Mouse (Mus musculus) v-Abl transformed pro-B cells (cell line): Measurements from ENCODE around the gene Gm28230.

Source experiments
- in situ Hi-C, 2 experiments: fragments of 400-800 bp; cut with MboI; formaldehyde crosslinking; loops; one replicate each; pipeline ENCODE4 v1.15.1; 2025; ENCODE audit not compliant: unreplicated experiment in 2 of 2

Gm28230 gene

DNA sequence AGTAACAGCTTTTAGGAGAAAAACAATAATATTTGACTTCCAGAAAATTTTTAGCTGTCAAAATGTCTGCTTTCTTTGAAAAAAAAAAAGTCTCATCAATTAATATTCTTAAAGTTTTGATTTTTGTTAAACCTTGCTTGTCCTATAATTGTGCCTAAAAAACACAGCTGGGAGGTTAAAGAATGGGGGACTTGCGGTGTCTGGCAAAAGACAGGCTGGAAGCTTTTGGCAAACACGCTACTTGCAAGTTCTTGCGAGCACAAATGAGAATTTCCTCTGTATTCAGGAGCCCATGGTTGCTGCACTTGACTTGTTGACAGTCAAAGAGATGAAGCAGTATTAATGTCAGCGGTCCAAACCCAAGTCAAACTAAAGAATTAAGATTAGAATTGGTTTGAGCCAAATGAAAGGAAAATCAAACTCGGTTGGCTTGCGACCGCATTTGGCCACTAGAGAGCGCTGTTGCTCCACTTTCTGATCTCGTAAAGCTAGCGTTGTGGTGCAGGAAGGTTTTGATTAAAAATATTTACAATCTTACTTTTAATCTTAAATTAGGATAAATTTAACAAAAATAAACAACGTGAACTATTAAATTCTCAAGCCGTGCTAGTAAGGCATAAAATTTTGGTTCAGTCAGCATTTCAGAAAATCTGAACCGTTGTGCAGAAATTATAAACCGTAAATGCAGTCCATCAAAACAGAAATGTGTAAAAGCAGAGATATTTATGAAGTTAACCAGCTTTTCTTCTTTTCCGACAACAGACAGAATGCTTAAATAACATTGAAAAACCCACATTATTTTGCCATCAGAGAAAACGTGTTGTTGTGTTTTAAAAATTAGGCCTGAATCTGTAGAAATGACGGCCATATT, 24.3 kb upstream of the Gm28230 start:
- in situ Hi-C loops: loop anchor here (5.0 to 25.0 kb wide), 8 partner anchors 360 to 1260 kb away; no protein-coding TSS in a partner anchor

DNA sequence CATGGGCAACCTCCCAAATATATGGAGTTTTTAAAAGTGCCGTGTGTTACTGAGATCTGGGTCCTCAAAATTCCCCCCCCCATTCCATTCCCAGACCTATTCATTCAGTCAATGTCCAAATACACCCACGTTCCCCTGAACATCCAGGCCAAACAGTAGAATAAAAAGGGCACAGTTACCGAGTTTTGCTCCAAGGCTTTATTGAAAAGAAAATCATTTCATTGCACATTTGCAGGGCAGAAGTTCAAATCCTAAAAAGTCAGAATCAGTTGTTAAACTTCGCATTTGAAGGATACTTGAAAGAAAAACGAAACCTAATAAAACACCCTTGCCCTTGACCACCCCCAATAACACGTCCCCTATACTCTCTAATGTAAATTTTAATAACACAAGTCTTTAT, 23.7 kb upstream of the Gm28230 start:
- in situ Hi-C loops: loop anchor here (5.0 to 25.0 kb wide), 8 partner anchors 359 to 1259 kb away; no protein-coding TSS in a partner anchor

DNA sequence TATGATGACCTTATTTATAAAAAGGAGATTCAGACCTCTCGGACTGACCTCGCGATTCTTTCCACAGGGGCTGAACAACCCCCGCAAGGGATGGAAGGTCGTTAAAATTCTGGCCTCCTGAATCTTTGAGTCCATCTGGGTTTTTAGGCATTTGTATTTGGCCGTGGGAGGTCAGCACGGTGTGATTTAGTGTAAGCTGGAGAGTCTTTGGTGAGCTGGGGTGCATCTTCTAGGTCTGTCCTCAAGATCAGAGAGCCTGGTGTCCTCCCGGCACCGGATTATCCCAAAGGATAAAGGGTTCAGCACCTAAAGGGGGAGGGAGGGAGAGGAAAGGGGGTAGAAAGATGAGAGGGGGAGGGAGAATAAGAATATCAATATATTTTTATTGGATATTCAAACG, 23.2 kb upstream of the Gm28230 start:
- in situ Hi-C loops: loop anchor here (5.0 to 25.0 kb wide), 8 partner anchors 359 to 1259 kb away; no protein-coding TSS in a partner anchor

DNA sequence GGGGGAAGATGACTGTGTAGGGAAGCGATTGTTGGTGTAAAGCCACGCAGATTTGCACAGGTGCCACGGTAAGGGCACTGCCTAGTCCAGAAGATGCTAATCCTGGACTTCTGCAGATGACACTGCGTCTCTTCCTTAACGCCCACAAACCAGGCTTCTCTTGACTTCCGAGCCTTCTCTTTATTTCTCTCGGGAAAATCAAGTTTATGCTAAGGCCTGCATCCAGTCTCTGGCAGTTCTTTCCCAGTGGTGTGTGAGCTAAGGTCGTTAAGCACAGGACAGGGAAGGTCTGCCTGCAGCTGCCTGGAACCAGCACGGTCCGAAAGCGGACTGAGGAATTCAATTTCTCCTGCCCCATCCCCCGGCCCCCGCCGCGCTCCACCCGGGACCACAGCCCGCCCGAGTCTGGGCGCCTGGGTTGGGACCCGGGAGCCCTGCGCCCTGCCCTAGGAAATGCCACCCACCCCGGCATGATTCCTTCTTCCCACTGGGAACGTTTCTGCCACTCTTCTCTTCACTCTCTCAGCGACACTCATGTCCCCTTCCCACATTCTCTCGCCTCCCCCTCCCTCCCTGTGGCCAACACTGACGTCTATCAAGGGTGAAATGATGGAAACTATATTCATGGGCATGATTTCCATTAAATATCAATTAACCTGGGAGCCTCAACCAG, 22.7 kb upstream of the Gm28230 start:
- in situ Hi-C loops: loop anchor here (5.0 to 25.0 kb wide), 8 partner anchors 358 to 1258 kb away; no protein-coding TSS in a partner anchor

DNA sequence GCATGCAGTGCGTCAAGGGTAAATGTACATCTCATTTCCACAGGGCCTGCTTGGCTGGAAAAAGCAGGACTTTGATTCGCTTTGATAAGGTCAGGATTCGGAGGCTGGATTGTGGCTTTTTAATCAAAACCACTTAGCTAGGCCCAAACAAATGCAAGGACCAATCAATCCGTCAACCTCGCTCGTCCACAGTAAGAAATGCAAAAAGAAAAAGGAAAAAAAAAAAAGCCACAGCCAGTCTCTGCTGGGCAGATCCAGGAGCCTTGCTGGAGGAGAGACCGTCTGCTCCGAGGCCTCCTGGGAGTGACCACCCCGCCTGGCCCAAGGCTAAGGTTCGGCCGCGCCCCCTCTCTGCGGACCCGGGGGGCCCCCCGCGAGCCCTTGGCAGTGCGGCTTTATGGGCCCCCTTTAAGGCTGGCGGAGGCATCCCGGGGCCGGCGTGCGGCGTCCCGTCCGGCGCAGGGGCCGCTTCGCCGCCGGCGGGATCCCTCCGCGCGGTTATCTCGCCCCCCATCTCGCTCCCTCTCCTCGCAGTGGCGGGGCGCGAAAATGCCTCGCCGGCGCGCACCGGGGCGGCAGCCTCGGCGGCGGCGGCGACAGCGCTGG, 22.0 kb upstream of the Gm28230 start, which contains the start of gene Hoxd8:
Gene Hoxd8, plus strand, starts transcription at position 223 of the 606 bp plus-strand sequence.
- in situ Hi-C loops: loop anchor here (5.0 to 25.0 kb wide), 8 partner anchors 358 to 1258 kb away; no protein-coding TSS in a partner anchor

DNA sequence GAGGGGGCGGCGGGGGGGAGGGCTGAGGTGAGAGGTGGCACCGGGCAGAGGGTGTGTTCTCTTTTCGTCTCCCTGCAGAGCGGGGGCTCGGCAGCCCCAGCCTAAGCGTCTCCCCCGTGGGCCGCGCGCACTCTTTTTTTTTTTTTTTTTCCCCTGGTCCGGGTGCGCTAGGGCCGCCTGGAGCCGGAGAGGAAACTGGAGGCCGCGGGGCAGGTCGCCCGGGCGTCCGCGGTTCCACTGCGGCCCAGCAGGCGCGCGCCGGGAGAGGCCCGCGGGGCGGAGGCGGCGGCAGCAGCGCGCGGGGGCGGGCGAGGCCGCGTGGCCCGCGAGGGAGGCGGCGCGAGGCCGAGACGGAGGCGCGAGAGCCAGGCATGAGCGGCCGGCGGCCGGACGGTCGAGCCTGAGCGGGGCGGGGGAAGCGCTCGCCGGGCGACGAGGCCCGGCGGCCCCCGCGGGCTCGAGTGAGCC, 21.5 kb upstream of the Gm28230 start:
- in situ Hi-C loops: loop anchor here (5.0 to 25.0 kb wide), 8 partner anchors 357 to 1257 kb away; no protein-coding TSS in a partner anchor

DNA sequence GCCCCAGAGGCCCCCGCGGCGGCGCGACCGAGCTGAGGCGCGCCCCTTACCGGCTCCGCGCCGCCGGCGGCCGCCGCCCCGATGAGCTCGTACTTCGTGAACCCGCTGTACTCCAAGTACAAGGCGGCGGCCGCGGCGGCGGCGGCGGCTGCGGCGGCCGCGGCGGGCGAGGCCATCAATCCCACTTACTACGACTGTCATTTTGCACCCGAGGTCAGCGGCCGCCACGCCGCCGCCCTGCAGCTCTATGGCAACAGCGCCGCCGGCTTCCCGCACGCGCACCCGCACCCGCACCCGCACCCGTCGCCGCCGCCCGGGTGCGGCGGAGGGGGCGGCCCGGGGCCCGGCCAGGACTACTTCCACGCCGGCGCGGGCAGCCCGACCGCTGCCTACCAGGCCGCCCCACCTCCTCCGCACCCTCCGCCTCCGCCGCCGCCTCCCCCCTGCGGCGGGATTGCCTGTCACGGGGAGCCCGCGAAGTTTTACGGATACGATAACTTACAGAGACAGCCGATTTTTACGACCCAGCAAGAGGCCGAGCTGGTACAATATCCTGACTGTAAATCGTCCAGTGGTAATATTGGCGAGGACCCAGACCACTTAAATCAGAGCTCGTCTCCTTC, 20.9 kb upstream of the Gm28230 start:
- in situ Hi-C loops: loop anchor here (10.0 to 25.0 kb wide), 6 partner anchors 357 to 1257 kb away; no protein-coding TSS in a partner anchor

DNA sequence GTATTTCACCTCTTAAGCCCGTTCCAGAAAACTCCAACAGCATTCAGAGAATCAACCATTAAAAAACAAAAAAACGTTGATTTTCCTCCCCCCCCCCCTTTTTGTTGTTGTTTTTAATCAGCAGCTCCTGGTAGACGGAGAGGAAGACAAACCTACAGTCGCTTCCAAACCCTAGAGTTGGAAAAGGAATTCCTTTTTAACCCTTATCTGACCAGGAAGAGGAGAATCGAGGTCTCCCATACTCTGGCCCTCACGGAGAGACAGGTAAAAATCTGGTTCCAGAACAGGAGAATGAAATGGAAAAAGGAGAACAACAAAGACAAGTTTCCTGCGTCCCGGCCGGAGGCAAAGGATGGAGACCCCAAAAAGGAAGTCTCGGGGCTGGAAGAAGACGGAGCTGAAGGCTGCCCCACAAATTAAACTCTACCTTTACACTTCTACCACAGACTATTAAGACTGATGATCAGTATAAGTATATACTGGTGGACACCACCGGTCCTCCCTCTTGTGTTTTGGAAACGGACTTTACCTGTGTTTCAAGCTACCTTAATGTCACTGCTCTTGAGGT, 20.1 kb upstream of the Gm28230 start:
- in situ Hi-C loops: loop anchor here (10.0 to 25.0 kb wide), 6 partner anchors 356 to 1256 kb away; no protein-coding TSS in a partner anchor

DNA sequence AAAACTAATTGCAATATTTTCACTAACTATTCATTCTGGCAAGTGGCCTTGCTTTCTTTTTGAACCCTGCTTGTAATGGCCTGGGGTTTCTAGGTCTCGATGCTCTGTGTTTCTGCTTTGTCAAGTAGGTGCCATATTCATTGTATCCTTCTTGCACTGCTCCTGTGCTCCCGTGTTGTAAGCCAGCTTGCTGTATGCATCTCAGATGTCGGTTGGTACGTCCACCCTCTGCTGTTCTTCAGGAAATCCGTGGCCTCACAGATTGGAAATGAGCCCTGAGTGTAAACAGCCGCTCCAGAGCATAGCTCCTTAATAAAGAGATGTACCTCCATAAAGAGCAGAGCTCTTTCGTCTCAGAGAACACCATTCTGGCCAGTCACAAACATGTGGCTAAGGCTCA, 18.9 kb upstream of the Gm28230 start:
- in situ Hi-C loops: loop anchor here (10.0 to 25.0 kb wide), 6 partner anchors 355 to 1255 kb away; no protein-coding TSS in a partner anchor

DNA sequence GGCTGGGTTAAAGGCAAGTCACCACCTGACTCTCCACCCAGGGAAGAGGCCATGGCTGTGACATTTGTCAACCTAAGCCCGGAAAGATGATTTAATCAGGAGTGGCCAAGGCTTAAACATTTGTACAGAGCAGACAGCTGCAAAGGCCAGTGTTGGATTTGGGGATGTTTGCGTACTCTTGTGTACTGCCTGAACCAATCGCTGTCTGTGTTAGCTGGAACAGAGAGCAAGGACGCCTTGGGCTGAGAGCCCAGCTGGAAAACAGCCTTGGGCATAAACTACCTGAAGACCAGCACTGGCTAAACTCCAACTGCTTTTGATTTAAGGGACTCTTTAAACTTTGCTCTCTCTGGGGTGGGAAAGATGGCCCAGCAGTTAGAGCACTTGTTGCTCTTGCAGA, 17.9 kb upstream of the Gm28230 start:
- in situ Hi-C loops: loop anchor here (10.0 to 25.0 kb wide), 6 partner anchors 354 to 1254 kb away; no protein-coding TSS in a partner anchor

DNA sequence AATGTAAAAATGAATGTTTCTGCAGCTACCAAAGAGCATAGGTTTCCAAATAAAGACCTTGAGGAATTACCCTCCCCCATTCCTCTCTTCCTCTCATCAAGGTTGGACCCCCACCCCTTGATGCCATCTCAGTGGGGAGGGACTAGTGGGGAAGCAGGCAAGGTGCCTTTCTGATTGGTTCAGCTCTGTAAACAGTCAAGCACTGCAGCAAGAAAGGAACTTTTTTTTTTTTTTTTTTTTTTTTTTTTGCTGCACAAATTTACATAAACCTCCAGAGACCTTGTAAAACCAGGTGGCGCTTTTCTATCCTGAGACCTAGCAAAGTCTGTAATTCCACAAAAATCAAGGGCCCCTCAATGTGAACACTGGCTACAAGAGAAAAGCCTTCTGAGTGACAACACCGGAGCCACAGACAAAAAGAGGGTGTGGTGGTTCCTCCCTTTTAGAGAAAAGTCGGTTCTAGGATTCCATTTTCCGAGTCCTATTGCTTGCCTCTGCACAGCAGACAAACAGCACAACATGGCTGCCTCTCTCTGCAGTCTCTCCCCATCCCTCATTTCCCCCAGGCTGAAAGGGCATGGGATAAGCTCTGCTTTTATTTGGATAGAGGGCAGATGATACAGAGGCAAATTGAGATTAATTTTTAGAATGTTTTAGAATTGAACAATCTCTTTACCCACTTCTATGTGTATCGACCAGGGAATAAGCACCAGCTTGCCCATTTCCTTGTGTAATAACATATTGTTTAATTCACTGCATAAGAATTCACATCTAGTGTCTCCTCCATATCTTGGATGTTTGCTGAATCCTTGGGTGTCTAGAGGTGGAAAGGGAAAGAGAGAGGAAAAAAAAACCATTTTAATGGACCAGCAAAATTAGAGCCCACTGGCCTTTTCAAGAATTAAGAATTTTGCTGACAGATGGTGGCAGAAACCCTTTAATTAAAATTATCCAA, 16.8 kb upstream of the Gm28230 start:
- in situ Hi-C loops: loop anchor here (10.0 to 25.0 kb wide), 7 partner anchors 345 to 1253 kb away; no protein-coding TSS in a partner anchor

DNA sequence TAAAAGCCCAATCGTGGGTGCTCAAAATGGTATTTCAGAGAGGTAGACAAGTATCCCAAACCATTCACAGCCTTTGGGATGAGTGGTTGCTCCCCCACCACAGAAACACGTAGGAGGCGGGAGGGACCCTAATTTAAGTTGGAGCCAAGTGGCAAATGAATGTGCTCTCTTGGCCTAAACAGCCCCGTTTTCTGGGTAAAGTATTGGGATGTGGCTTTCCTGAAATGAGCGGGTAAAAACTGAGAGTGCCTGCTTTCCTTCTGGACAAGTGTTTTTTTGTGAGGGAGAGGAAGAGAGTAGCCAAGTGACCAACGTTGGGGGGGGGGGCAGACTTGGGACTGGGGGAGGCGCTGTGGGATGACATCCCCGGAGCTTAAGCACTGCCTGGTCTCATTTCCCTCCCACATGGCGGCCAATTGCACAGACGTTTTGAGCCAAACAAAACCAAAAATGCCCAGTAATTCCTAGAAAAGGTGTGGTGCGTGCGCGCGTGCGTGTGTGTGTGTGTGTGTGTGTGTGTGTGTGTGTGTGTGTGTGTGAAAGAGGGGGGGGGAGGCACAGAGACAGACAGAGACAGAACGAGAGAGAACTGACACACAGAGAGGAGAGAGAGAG, 15.5 kb upstream of the Gm28230 start:
- in situ Hi-C loops: loop anchor here (10.0 to 25.0 kb wide), 5 partner anchors 344 to 1251 kb away; no protein-coding TSS in a partner anchor

DNA sequence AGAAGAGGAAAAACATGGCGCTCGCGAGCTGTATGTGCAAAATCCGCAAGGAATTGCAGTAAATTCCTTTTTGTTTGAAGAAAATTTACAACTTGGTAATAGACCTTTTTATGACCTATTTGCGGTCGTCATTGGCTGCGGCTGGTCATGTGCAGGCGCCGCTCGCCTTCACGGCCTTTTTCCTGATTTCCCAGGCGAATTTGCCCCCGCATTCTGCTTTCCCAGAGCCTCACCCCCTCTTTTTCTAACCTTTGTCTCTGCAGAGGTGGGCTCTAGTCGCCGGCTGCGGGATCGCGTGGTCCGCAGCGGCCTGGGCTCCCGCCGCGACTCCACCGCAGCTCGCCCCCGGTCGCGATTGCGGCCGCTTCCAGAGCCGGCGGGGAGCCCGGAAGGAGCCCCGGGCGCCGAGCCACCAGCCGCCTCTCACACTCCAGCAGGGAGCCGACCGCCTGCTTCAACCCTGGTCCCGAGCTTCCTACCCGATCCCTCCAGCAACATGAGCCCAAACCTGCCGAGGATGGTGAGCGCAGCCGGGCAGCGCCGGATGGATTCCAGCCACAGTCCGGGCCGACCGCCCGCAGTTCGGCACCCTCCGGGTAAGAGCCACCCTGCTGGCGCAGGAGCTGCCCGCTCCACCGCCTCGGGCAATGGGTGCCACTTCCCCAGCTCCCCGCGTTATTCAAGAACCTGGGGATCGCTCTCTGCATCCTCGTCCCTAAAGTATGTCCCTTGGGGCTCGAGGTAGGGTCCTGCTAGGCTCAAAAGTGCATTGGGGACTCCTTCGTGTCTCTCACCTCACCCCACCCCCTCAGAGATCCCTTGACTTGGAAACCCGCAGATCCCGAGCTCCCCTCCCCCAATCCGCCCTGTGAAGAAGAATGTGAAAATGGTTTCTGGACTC, 14.6 kb upstream of the Gm28230 start, which contains the start of the genes Hoxd3 and Hoxd4:
Gene Hoxd3, plus strand, starts transcription at position 207 of the 901 bp plus-strand sequence.
Gene Hoxd4, plus strand, starts transcription at position 209 of the 901 bp plus-strand sequence.
- in situ Hi-C loops: loop anchor here (10.0 to 25.0 kb wide), 5 partner anchors 343 to 1250 kb away; no protein-coding TSS in a partner anchor

DNA sequence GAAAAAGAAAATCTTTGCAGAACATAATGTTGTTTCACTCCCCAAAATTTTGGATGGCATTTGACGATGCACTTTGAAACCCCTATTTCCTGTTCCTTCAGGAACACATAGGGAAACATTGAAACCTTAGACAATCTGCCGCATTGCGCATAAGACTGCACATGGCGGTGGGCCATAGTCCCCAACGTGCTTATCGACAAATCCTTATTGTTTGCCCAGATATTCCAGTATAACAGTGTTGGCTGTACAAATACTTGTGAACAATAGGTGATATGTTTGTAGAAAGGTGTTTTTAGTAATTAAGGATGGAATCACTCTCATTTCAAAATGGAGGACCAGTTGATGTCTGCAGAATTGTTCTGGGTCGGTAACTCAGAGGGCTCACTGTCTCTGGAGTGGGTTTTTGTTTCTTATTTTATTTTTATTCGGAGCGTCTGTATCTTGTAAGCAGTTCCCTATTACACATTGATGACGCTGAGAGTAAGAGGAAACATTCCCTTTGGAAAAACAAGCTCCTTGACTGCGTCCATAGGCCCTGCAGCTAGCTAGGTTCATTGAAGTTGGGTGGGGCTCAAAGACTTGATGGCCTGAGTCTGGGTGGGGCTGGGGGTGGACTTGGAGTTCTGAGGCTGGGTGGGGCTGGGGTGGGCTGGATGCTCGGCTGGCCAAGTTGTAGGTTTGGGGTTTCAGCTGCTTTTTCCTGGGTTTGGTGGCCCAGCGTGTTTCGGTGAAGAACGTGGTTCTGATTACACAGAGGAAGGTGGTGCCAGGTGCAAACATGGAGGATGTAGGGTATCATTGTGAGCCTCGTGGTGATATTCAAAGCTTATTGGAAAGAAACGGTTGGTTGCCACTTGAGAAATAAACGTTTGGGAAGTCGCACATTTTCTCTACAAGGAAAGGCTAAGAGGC, 13.0 kb upstream of the Gm28230 start:
- in situ Hi-C loops: loop anchor here (10.0 to 25.0 kb wide), 5 partner anchors 341 to 1249 kb away; no protein-coding TSS in a partner anchor

DNA sequence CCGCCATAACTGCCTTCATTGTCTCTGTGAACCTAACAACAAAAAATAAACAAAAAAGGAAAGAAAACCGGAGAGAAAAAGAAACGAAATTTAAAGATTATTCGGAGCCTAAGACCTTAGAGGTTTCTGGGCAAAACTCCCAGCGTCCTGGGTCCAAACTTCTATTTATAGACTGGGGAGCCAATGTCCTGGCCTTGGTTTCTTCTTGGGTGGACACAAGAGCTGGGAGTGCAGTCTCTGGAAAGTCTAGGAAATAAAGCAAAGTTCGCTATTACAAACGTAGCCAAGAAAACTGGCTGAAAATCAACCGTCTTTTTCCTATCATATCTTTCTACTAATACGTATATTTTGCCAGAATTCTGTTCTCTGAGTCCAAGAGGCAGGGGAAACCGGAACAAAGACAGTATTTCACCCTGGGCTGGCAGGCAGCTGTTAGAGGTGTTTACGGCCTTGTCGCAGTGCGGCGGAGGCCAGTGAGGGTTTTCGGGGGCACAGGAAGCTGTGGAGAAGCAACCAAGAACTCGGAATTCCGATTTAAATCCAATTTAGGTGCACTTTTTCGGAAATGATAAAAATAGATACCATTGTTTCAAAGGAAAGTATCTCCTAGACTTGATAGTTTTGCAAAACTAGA, 12.3 kb upstream of the Gm28230 start:
- in situ Hi-C loops: loop anchor here (10.0 to 25.0 kb wide), 5 partner anchors 341 to 1248 kb away; no protein-coding TSS in a partner anchor
